Mouse (Mus musculus) spleen, adult 2 months (tissue): Measurements from ENCODE around the gene Mroh7.

Source experiments
- CTCF ChIP-seq: fragments of 200-500 bp; IDR thresholded peaks from 2 replicates; pipeline ENCODE4 v1.5.1; 2011; ENCODE audit warnings: mild to moderate bottlenecking, inconsistent platforms; ENCODE audit not compliant: insufficient read depth, insufficient read length, insufficient replicate concordance; ENCODE audit errors: extremely low read depth
- POLR2A ChIP-seq: fragments of 200-500 bp; IDR thresholded peaks from 2 replicates; pipeline ENCODE4 v1.6.1; 2011; ENCODE audit warnings: low read depth, low read length, inconsistent platforms

DNA sequence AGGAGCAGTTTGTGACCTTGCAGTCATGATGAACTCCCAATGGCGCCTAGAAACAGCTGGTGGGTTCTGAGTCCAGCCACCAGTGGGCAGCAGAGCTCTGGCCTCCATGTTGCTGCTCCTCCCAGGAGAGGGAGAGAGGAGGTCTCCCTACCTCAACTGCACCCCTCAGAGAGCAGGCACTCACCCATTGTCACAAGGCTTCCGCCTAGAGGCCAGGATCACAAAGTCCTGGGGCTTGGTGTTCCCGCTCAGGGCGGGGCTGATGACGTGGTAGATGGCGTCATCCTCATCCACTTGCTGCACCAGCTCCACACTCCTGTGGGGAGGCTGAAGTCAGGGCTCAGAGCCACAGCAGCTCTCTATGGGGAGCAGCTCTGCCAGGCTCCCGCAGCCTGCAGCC is 19.0 kb upstream of the Mroh7 start:
- TF ChIP-seq CTCF (no peak), POLR2A (no peak)
